Comparison of ENCODE assay signal across 20 mouse cellular contexts in the genomic region with DNA sequence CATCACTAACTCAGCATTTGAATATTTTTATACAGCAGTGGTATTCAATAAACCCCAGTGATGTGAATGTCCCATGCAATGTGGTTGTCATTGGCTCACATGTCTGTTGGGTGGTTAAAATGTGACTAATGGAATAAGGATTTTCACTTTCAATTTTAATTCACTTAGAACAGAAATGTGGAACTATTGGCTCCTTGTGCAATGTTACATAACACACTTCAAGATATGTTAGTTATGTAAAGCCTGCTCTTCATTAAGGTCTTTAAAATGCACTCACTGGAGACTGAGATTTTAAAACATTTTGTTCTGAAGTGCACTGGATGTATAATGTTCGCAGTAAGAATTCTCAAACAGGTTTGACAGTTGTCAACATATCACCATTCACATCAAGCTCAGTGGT.
"Had no signal": no experiment of that assay in that cellular context is flagged by ENCODE, and none has a peak within 500 bp of the region (broad histone marks: within the 10 kb centered on the region; RNA-seq: fewer than 3 reads in every experiment).

No protein-coding gene starts in this region.

- H3K27ac ChIP-seq: limb, embryonic 13.5 days; liver, embryonic 14.5 days; lung, embryonic 15.5 days; macrophage; midbrain, embryonic 10.5 days; midbrain, embryonic 13.5 days; neural tube, embryonic 13.5 days had no signal

- H3K4me1 ChIP-seq: limb, embryonic 13.5 days; lung, embryonic 15.5 days; megakaryocyte, embryonic 14.5 days; midbrain, embryonic 10.5 days; midbrain, embryonic 13.5 days; neural tube, embryonic 13.5 days had no signal

- ATAC-seq: intestine, embryonic 16.5 days; liver, postnatal 0 days; midbrain, embryonic 13.5 days; midbrain, embryonic 16.5 days had no signal

- H3K4me3 ChIP-seq: limb, embryonic 13.5 days; lung, embryonic 15.5 days; megakaryocyte, embryonic 14.5 days; midbrain, embryonic 10.5 days; midbrain, embryonic 13.5 days; myocyte; neural tube, embryonic 13.5 days had no signal

- H3K36me3 ChIP-seq: limb, embryonic 13.5 days; lung, embryonic 15.5 days; midbrain, embryonic 10.5 days; midbrain, embryonic 13.5 days; neural tube, embryonic 13.5 days had no signal

- H3K27me3 ChIP-seq: limb, embryonic 13.5 days; lung, embryonic 15.5 days; megakaryocyte, embryonic 14.5 days; midbrain, embryonic 13.5 days; neural tube, embryonic 13.5 days had no signal

- H3K9ac ChIP-seq: limb, embryonic 13.5 days; liver, embryonic 14.5 days; liver, postnatal 0 days; lung, embryonic 15.5 days; midbrain, embryonic 13.5 days; neural tube, embryonic 13.5 days had no signal

- DNase-seq: kidney, adult 18-20 months; kidney, adult 9 months; kidney, postnatal 14 days; kidney, postnatal 4 days; left cerebral cortex, postnatal 4 days; liver, postnatal 0 days; retina, postnatal 1 day; thymus, adult 18-20 months; thymus, postnatal 36 days had no signal
